Mouse (Mus musculus): ENCODE results near the gene Fmo5.
A peak's percentile ranks its signal among the peaks of the same experiment; 100 is the strongest.

The Fmo5 gene

GRCm38 (mm10) chr3:97681321-97682158 lies 52.9 kb downstream of the Fmo5 start:
- DNase-seq: peak; percentile 76 to 80

GRCm38 (mm10) chr3:97682159-97682502 lies 53.5 kb downstream of the Fmo5 start:
- DNase-seq: no peak

GRCm38 (mm10) chr3:97682576-97682975 lies 54.0 kb downstream of the Fmo5 start:
- no peak for DNase-seq

DNA sequence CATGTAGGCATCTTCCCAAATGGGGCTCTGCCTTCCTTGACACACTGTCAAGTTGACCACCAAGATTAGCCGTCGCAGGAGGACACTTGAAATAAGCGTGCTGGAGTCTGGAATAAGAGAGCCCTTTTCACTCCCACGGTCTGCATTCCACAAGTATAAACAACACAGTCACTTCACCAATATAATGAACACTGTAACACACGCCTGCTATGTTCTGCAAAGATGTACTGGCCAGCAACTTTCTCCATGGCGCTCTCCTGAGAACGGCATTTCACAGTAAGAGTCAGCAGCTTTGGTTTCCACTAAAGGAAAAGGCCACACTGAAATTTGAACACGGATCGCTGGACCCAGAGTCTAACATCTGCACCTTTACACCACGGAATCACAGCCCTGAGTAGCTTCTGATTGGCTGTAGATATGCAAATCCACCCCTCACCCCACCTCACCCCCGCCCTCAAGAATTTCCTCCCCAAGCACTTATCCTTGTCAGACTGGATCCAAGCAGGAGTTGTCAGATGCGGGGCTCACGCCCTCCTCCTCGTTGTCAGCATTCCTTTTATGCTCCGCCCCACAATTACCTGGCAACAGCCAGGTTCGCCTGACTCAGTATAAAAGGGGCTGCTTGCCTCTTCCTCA lies 55.1 kb downstream of the Fmo5 start:
- no peak for DNase-seq

DNA sequence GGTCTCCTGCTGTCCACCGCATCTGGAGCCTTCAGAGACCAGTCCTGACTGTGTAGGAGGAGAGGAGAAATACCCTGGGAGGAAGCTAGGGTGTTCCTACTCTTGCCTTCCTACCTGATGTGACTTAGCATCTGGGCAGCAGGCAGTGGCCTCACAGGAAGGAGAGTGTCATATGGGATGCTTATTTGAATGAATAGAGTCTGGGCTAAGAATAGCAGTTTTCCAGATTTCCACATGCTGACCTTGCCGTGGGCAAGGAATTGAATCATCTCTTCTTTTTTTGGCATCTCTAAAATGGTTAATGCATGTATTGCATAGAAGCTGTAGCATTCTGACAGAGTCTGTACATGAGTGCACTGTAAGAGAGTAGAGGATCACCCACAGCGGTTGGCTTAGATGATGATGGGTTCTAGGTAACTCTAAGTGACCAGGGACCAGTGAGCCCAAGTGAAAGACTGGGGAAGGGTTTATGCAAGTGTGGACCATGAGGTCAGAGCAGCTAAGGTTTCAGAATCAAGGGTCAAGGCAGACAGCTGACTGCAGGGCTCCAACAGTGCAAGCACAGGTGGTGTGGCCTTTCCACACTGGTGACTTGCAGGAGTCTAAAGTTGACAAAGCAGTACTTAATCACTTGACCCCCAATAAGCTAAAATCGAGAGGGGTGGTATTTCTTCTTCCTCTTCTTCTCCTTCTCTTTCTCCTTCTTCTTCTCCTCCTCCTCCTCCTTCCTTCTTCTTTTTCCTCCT lies 57.9 kb downstream of the Fmo5 start:
- DNase-seq: no peak

DNA sequence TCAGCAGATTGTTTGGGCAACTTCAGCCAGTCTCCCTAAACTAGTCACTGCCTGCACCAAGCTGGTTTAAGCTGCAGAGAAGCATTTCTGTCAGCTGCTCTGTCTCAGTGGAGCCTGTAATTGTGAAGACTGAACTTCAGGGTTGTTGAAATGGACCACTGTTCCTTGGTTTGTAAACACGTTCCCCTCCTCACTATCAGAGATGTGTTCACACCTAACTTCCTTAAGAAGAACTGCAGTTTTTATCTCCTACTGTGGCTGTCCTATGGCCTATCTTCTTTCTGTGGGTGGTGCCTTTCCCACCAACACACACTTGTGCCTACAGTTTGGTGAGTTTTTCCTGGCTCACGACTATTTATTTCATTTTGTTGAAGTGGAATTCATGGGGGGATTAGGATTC lies 60.7 kb downstream of the Fmo5 start:
- no peak for DNase-seq

DNA sequence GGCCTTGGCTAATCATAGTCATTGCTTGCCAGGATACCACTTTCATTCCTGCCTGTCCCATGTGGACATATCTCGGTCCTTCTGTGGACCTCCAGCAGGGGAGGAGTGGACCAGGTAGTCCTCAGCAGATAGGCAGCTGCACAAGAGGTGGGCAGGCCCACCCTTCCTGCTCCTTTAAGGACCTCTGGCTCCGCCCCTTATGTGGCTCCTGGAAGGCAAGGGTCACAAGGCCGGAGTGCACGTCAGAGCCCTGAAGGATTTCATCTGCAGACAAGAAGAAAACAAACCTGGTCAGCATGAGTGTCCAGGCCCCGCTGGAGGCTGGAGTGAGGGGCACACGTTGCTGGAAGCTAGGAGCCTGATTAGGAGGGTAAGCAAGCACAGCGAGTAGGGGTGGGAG lies 62.0 kb downstream of the Fmo5 start:
- DNase-seq: no peak

DNA sequence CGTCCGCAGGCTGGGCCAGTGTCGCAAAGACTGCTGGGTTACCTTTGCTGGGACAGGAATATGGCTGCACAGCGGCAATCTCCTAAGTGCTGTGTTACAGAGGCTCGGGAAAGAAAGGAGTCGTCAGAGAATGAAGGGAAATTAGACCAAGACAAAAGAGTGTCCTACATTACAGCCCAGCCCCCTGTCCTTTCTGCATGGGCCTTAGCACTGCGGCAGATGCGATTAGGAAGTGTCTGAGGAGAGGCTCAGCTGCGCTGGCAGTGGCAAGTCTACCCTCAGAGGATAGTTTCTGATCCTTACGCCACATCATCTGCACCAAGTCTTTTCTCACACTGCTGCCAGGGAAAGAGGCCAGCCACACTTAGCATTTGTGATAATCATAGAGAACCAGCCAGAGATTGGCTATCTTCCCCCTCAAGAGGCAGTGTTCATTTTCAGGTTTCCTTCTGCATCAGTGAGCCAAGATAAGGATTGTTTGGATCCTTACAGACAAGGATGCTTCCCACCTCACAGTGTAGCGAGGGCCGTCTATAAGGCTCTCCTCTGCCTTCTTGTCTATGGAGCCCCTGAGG lies 62.9 kb downstream of the Fmo5 start:
- DNase-seq: no peak

GRCm38 (mm10) chr3:97693806-97694205 lies 65.2 kb downstream of the Fmo5 start:
- no peak for DNase-seq

GRCm38 (mm10) chr3:97696866-97697265 lies 68.3 kb downstream of the Fmo5 start:
- no peak for DNase-seq

DNA sequence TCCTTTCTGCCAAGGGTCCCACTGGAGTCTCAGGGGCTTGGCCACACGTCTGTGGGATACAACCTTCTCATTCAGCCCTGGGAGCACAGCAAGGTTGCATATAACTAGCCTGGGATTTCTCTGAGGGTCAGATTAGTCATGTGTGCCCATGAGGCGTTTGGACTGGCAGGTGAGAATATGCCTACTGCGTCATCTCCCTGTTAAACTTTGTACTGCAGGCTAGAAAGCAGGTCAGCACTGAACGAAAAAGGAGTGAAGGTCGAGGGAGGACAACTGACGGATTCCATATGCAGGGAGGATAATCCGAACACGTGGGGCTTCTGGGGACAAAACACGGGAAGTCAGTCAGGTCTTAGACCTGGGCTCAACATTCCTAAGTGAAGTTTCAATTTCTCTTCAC lies 68.7 kb downstream of the Fmo5 start:
- no peak for DNase-seq

DNA sequence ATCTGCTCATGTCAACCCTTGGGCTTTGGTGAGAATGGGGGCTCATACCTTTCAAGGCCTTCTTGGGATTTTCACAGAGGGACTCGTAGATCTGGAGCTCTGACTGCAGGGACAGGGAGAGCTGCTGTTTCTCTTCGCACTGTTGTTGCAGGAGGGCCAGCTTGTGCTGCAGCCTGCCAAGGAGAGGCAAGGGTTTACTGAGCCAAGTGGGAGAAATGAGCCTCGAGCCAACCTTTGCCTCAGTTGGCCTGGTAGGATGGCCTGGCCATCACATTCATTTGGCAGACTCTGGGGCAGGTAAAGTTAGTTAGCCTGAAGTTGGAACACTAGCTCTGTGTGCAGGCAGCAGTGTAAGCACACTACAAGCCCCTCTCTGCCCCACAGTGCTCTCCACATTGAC lies 70.5 kb downstream of the Fmo5 start:
- DNase-seq: no peak

GRCm38 (mm10) chr3:97701198-97701597 lies 72.6 kb downstream of the Fmo5 start:
- DNase-seq: no peak

DNA sequence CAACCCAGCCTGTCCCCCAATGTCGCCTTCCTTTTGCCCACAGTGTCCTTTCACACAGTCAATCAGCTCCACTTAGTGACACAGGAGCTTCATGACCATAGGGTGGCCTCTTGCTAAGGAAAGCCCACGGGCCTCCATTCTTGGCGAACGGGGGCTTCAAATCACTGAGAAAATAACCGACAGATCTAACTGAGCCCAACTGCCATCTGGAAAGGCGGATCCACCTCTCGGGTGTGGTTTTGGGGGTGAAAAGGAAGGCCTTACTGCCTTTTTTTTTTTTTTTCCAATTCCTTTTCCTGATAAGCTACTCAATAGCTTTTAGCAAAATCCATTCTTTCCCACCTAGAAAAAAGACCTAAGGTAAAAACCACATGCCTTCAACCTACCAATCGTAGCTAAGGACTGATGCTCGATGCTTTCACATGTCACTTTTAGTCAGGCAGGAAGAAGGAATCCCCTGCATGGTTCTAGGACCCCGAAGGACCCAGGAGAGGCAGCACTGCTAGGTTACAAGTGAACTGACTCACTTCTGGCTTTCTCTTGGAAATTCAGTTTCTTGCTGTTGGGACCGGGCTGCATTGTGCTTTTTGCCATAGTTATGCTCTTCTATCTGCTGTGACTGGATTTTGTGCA lies 74.0 kb downstream of the Fmo5 start:
- no peak for DNase-seq
